Mouse (Mus musculus) limb, embryonic 15.5 days (tissue): Measurements from ENCODE around the gene BC004004. TPM values are rescaled to one million over a fixed set of nuclear protein-coding genes. Genes with fewer than 3 reads are reported as not detected.

Source experiments
- ATAC-seq: fragments of 200-750 bp; cut with Nextera tagmentation; 2 replicates; pipeline ENCODE4 v1.8.0; 2017; ENCODE audit warnings: low read depth, moderate TSS enrichment; ENCODE audit not compliant: insufficient number of reproducible peaks, low FRiP score, low TSS enrichment
- H3K27ac ChIP-seq: fragments of 300-500 bp; sonication (generic); 2 replicates; pipeline ENCODE4 v1.5.1; 2015; ENCODE audit warnings: moderate library complexity, mild to moderate bottlenecking, inconsistent platforms
- H3K27me3 ChIP-seq: fragments of 300-500 bp; sonication (generic); 2 replicates; pipeline ENCODE4 v1.6.1; 2015; ENCODE audit warnings: inconsistent platforms
- H3K36me3 ChIP-seq: fragments of 300-500 bp; sonication (generic); 2 replicates; pipeline ENCODE4 v1.6.1; 2015; ENCODE audit warnings: inconsistent platforms
- H3K4me1 ChIP-seq: fragments of 300-500 bp; sonication (generic); 2 replicates; pipeline ENCODE4 v1.6.1; 2015; ENCODE audit warnings: inconsistent platforms
- H3K4me2 ChIP-seq: fragments of 300-500 bp; sonication (generic); 2 replicates; pipeline ENCODE4 v1.6.1; 2015; ENCODE audit warnings: mild to moderate bottlenecking, inconsistent platforms
- H3K4me3 ChIP-seq: fragments of 300-500 bp; sonication (generic); 2 replicates; pipeline ENCODE4 v1.5.1; 2015; ENCODE audit warnings: mild to moderate bottlenecking, inconsistent platforms
- H3K9ac ChIP-seq: fragments of 300-500 bp; sonication (generic); 2 replicates; pipeline ENCODE4 v1.6.1; 2015; ENCODE audit warnings: inconsistent platforms
- H3K9me3 ChIP-seq: fragments of 300-500 bp; sonication (generic); 2 replicates; pipeline ENCODE4 v1.6.1; 2016; ENCODE audit warnings: inconsistent platforms
- WGBS: fragments of 180-500 bp; shearing (Covaris S2); methylation state at CpG from one replicate; pipeline ENCODE4 v1.1.7; 2015; 5-methylcytosine and 5-hydroxymethylcytosine counted together
- polyA plus RNA-seq: library from polyadenylated mRNA; unstranded; fragments of >200 nt; fragmentation: Nextera tagmentation; extraction: Ambion mirVana; gene quantifications from 2 replicates; pipeline ENCODE4 v1.2.1, GENCODE M21; 2015

Gene BC004004
- polyA plus RNA-seq: 84.1 and 95.5 TPM in 2 replicates

GRCm38 (mm10) chr17:29268682-29269348, at the start of gene BC004004:
Gene BC004004, plus strand, starts transcription at chr17:29268788.
- no peaks in the 10 kb centered on the region for H3K36me3 ChIP-seq
- H3K27me3 ChIP-seq: no peaks in the 10 kb centered on the region
- no peaks in the 10 kb centered on the region for H3K9me3 ChIP-seq
- peak within 1 kb of the TSS; percentile 80 for H3K4me3 ChIP-seq
- H3K27ac ChIP-seq: peak within 1 kb of the TSS; percentile 96
- peak within 1 kb of the TSS; percentile 88 for H3K9ac ChIP-seq
- peak within 1 kb of the TSS; percentile 47 for H3K4me2 ChIP-seq
- peaks cover 26% of the 10 kb centered on the region for H3K4me1 ChIP-seq
- WGBS: 0% methylated on average over 45 of the region's 63 CpGs
- ATAC-seq: peak; percentile 80

DNA sequence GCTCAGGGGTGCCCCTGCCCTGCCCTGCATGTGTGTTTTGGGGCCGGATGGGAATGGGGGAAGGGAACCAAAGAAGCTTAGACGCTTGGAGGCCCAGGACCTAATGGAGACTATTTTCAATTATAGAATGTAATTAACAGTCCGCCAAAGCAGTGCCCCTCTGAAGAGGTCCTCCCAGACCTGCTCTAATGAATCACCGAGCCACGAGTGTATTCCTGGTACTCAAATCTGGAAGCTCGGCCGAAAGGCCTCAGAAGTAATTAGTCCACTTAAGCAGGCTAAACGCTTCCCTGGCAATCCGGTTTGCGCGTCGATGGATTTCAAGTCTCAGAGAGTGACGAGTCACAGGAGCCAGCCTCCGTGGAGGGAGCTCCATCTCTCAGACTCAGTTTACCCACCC, 48.0 kb upstream of the BC004004 start:
- no peaks in the 10 kb centered on the region for H3K27me3 ChIP-seq
- H3K4me2 ChIP-seq: no peak overlapping the region
- no peaks in the 10 kb centered on the region for H3K9me3 ChIP-seq
- no peaks in the 10 kb centered on the region for H3K4me1 ChIP-seq
- H3K4me3 ChIP-seq: no peak overlapping the region
- no peak overlapping the region for H3K9ac ChIP-seq
- WGBS: 55% methylated on average over 14 of the region's 14 CpGs
- H3K27ac ChIP-seq: no peak overlapping the region
- ATAC-seq: no peak
- H3K36me3 ChIP-seq: no peaks in the 10 kb centered on the region

DNA sequence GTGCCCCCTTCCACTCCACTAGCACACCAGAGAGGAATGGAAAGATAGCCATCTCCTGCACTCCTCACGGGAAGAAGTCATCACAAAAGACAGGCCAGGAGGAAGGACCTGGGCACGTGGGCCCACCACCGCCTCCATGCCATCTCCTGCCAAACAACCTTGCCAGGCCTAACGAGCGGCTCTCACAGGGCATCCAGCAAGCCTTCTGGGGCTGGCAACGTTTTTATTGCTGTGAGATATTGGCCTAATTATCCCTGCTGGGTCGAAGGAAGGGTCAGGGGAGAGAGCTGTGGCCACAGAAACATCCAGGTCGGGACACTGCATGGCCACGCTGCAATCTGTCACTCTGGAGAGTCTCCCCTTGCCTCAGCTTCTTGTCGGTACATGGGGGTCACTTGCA, 37.5 kb upstream of the BC004004 start:
- H3K27me3 ChIP-seq: peaks cover 2% of the 10 kb centered on the region; the same call in 1 of the 2 replicates
- WGBS: 58% methylated on average over 10 of the region's 10 CpGs
- no peaks in the 10 kb centered on the region for H3K9me3 ChIP-seq
- H3K4me3 ChIP-seq: no peak overlapping the region
- H3K9ac ChIP-seq: no peak overlapping the region
- H3K36me3 ChIP-seq: no peaks in the 10 kb centered on the region
- no peak for ATAC-seq
- H3K4me2 ChIP-seq: no peak overlapping the region
- H3K4me1 ChIP-seq: peaks cover 10% of the 10 kb centered on the region; the same call in 1 of the 2 replicates
- H3K27ac ChIP-seq: no peak overlapping the region

DNA sequence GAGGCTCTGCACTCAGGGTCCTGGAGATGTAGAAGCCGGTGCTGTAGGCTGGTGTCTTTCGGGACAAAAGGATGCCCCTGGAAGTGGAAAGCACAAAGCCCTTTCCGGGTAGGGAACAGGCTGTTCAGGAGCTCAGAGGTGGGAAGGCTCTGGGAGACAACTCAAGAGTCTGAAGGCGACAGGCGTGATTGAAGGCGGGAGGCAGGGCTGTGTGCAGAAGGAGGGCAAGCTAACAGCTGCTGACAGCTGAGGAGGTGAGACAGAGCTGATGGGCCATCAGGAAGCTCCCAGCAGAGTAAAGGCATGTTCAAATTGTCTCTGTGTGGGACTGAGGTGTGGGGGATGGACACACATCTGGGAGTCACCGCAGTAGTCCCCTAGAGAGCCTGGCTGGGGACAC, 32.5 kb upstream of the BC004004 start:
- Histone ChIP-seq H3K36me3 (no peaks in the 10 kb centered on the region), H3K9ac (no peak overlapping the region), H3K4me3 (peak overlapping the region; percentile 62; the same call in 1 of the 2 replicates), H3K27me3 (peaks cover 23% of the 10 kb centered on the region), H3K27ac (no peak overlapping the region), H3K9me3 (no peaks in the 10 kb centered on the region), H3K4me2 (0 out of 2 replicates have a peak overlapping the region, but pooled peaks have one; percentile 99), H3K4me1 (peaks cover 34% of the 10 kb centered on the region)
- 60% methylated on average over 7 of the region's 7 CpGs for WGBS
- ATAC-seq: no peak

DNA sequence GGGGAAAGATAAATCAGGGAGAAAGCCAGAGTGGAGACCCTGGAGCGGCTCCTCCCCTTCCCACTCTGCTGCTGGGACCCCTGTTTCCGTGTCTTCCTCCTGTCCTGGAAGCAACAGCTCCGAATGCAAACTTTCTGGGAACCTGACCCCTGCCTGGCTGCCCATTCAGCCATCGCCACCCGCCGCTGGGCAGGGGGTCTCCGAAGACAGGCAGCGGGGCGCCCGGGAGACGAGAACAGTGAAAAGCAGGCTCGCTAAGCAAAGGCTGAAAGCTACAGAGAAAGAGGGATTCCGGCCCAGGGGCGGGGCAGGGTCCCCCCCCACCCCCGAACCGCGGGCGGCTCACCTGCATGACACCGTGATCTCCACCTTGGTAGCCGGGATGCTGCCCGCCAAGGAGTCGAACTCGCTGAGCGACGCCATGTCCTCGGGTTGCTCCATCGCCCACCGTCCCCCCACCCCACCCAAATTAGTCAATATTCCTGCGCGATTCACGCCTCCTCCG, 31.3 kb upstream of the BC004004 start:
- under 1% methylated on average over 32 of the region's 32 CpGs for WGBS
- peak overlapping the region; percentile 48 for H3K9ac ChIP-seq
- H3K4me1 ChIP-seq: peaks cover 34% of the 10 kb centered on the region
- no peaks in the 10 kb centered on the region for H3K9me3 ChIP-seq
- no peak for ATAC-seq
- no peaks in the 10 kb centered on the region for H3K36me3 ChIP-seq
- H3K4me2 ChIP-seq: peak overlapping the region; percentile 99
- peaks cover 23% of the 10 kb centered on the region for H3K27me3 ChIP-seq
- peak overlapping the region; percentile 62 for H3K4me3 ChIP-seq
- H3K27ac ChIP-seq: no peak overlapping the region

- H3K36me3 ChIP-seq: no peaks in the 10 kb centered on the region
- H3K4me2 ChIP-seq: peak within 1 kb of the TSS; percentile 99
- H3K4me3 ChIP-seq: peak within 1 kb of the TSS; percentile 62
- ATAC-seq: peak; percentile 45; the same call in 1 of the 2 replicates
- peaks cover 34% of the 10 kb centered on the region for H3K4me1 ChIP-seq
- H3K9me3 ChIP-seq: no peaks in the 10 kb centered on the region
- under 1% methylated on average over 55 of the region's 73 CpGs for WGBS
- H3K27me3 ChIP-seq: peaks cover 26% of the 10 kb centered on the region
- H3K27ac ChIP-seq: no peak within 1 kb of the TSS
- peak within 1 kb of the TSS; percentile 48 for H3K9ac ChIP-seq
Observed at GRCm38 (mm10) chr17:29237772-29238420, 30.7 kb upstream of the BC004004 start, which contains the start of gene Cpne5. Gene Cpne5, minus strand, starts transcription at chr17:29238167.

DNA sequence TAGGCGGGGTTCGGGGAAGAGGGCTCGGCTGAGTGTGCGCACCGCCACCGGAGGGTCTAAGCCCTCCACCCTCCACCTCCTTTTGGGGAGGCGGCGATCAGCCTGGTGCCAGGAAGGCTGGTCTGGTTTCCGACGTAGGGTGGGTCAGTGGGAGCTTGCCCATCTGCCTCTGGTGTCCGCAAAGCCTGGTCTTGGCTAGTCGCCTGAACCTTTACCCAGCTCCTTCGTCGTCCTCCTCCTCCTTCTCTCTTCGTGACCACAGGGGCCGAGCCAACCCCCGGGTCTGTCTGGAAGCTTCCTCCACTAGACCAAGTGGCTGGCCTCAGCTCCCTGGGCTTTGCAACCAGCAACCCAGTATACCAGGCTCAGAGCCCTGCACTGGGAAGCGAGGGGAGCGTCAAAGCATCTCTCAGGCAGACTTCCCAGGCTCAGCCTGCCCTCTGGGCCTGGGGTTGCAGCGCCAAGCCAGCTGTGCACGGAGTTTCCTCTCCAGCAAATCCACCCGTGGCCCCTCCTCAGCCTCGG, 30.1 kb upstream of the BC004004 start:
- Histone ChIP-seq H3K27me3 (peaks cover 26% of the 10 kb centered on the region), H3K4me1 (peaks cover 29% of the 10 kb centered on the region), H3K9me3 (no peaks in the 10 kb centered on the region), H3K9ac (peak overlapping the region; percentile 48), H3K36me3 (no peaks in the 10 kb centered on the region), H3K4me2 (peak overlapping the region; percentile 99), H3K27ac (no peak overlapping the region), H3K4me3 (peak overlapping the region; percentile 62)
- no peak for ATAC-seq
- 2% methylated on average over 23 of the region's 23 CpGs for WGBS

DNA sequence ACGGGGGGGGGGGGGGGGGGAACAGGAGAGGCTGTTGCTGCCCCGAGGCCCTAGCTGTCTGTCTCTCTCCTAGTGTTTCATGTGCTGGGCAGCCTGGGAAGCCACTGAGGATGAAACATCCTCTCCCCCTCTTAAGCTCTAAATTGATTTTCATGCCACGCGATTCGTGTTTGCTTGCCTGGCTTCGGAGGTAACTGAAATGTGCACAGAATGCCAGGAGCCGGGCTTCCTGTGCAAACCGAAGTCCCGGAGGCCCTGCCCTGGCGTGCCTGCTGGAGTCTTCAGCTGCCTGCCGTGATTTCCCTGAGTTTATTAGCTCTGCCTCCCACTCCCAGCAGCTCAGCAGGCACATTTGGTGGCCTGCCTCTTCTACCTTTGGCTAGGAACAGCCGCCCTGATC, 23.7 kb upstream of the BC004004 start:
- H3K27me3 ChIP-seq: 0 out of 2 replicates have a peak, but pooled peaks cover 3% of the 10 kb centered on the region
- WGBS: 8% methylated on average over 12 of the region's 12 CpGs
- no peak overlapping the region for H3K4me2 ChIP-seq
- H3K9me3 ChIP-seq: no peaks in the 10 kb centered on the region
- no peak overlapping the region for H3K27ac ChIP-seq
- peaks cover 10% of the 10 kb centered on the region for H3K36me3 ChIP-seq
- H3K4me3 ChIP-seq: no peak overlapping the region
- no peak overlapping the region for H3K9ac ChIP-seq
- H3K4me1 ChIP-seq: peaks cover 24% of the 10 kb centered on the region
- ATAC-seq: no peak

DNA sequence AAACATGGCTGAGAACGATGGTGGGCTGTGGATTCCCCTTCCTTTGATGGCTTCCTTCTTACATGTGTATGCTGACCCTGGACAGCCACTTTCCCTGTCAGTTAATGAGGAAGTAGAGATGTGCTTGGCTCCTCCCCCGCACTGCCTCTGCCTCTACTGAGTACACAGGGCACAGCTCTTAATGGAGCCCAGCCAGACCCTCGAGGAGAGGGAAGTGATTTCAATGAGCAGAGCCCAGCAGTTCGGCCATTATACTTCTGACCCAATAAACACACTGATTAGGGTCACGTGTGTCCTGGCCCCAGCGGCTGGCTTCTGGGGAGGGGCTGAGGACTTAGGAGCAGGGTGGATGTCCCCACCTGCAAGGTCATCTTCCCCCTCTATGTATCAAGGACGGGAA, 22.9 kb upstream of the BC004004 start:
- no peak for ATAC-seq
- Histone ChIP-seq H3K4me1 (peaks cover 26% of the 10 kb centered on the region), H3K27me3 (0 out of 2 replicates have a peak, but pooled peaks cover 3% of the 10 kb centered on the region), H3K27ac (no peak overlapping the region), H3K36me3 (peaks cover 18% of the 10 kb centered on the region), H3K4me2 (no peak overlapping the region), H3K9me3 (no peaks in the 10 kb centered on the region), H3K9ac (no peak overlapping the region), H3K4me3 (no peak overlapping the region)
- 40% methylated on average over 7 of the region's 7 CpGs for WGBS

GRCm38 (mm10) chr17:29246602-29247001, 22.0 kb upstream of the BC004004 start:
- ATAC-seq: no peak
- H3K4me2 ChIP-seq: no peak overlapping the region
- 12% methylated on average over 5 of the region's 5 CpGs for WGBS
- H3K36me3 ChIP-seq: peaks cover 27% of the 10 kb centered on the region
- H3K27ac ChIP-seq: no peak overlapping the region
- peaks cover 32% of the 10 kb centered on the region for H3K4me1 ChIP-seq
- H3K9ac ChIP-seq: no peak overlapping the region
- no peaks in the 10 kb centered on the region for H3K9me3 ChIP-seq
- 0 out of 2 replicates have a peak, but pooled peaks cover 3% of the 10 kb centered on the region for H3K27me3 ChIP-seq
- H3K4me3 ChIP-seq: no peak overlapping the region

DNA sequence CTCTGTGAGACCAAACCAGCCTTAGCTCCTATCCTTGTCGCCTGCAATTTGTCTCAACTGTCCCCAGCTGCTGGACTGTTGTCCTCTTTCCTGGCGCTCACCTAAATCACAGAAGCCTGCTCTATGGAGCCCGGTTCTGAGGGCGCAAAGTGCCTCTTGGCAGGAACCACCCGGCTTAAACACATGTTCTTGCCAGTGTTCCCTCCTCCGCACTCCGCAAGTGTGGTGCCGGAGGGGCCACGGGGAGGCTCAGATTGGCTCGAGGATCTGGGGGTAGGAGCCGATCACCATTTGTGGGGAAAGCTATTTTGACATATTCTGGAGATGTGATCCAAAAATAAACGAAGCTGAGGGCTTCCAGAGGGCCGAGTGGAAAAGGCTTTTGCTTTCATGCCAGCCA, 20.7 kb upstream of the BC004004 start:
- Histone ChIP-seq H3K4me1 (peaks cover 42% of the 10 kb centered on the region), H3K4me2 (no peak overlapping the region), H3K9me3 (no peaks in the 10 kb centered on the region), H3K9ac (no peak overlapping the region), H3K27me3 (no peaks in the 10 kb centered on the region), H3K27ac (0 out of 2 replicates have a peak overlapping the region, but pooled peaks have one; percentile 13), H3K4me3 (no peak overlapping the region), H3K36me3 (peaks cover 29% of the 10 kb centered on the region)
- no peak for ATAC-seq
- WGBS: 62% methylated on average over 13 of the region's 13 CpGs

DNA sequence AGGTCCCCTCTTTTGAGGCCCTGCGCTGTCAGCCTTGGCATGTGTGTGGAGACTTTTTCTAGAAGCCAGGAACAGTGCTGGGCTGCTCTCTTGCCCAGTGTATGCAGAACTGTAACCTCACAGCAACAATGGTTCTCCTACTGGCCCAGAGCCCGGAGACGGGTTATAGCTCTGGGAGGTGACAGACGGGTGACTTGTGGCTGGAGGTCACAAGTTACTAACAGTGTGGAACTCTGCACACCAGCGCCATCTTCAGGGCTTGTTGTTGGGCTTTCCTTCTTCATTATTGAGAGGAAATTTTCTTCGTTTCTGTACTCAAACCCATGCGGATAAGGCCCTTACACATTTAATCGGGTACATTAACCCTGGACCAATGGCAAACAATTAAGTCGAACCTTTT, 19.1 kb upstream of the BC004004 start:
- Histone ChIP-seq H3K9me3 (no peaks in the 10 kb centered on the region), H3K4me2 (no peak overlapping the region), H3K4me3 (no peak overlapping the region), H3K4me1 (peaks cover 46% of the 10 kb centered on the region), H3K9ac (no peak overlapping the region), H3K27me3 (no peaks in the 10 kb centered on the region), H3K36me3 (peaks cover 38% of the 10 kb centered on the region), H3K27ac (no peak overlapping the region)
- WGBS: 59% methylated on average over 9 of the region's 9 CpGs
- ATAC-seq: no peak
